Mouse (Mus musculus) activated CD4-positive, CD25-positive, alpha-beta regulatory T cell (primary cell): ENCODE measurements around the gene Ints2. TPM values are rescaled to one million over a fixed set of nuclear protein-coding genes. Genes with fewer than 3 reads are reported as not detected.

Experiments used
- polyA plus RNA-seq, 2 experiments: library from polyadenylated mRNA; unstranded; fragments of 100-300 nt; shearing (Covaris generic); gene quantifications; one replicate each; pipeline ENCODE4 v1.2.1; 2017

Gene Ints2
- 10 to 100 TPM; 14.0 to 14.1 TPM for polyA plus RNA-seq

DNA sequence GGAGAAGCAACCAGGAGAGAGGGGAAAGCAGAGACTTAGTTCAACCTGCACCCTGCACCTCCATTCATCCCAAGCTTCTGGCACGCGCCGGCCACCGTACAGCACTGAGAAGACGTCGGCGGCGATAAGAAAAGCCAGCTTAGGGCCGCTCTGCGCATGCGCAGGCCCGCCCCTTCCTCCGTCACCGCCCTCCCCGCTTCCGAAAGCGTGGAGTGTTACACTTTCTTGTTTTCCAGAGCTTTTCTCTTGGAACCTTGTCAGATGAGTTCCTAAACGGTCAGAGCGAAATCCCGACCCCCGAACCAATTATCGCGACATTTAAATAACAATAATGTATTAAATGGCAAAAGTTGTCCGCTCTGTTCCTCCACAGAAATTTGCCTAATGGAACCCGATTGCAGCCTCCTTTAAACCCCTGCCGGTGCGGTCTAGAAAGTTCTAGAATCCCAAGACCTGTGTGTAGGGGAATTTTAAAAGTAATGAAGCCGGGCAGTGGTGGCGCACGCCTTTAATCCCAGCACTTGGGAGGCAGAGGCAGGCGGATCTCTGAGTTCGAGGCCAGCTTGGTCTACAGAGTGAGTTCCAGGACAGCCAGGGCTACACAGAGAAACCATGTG lies at the start of gene Ints2:
TSS of gene Ints2 (minus strand) at position 116 of the 617 bp plus-strand sequence.

DNA sequence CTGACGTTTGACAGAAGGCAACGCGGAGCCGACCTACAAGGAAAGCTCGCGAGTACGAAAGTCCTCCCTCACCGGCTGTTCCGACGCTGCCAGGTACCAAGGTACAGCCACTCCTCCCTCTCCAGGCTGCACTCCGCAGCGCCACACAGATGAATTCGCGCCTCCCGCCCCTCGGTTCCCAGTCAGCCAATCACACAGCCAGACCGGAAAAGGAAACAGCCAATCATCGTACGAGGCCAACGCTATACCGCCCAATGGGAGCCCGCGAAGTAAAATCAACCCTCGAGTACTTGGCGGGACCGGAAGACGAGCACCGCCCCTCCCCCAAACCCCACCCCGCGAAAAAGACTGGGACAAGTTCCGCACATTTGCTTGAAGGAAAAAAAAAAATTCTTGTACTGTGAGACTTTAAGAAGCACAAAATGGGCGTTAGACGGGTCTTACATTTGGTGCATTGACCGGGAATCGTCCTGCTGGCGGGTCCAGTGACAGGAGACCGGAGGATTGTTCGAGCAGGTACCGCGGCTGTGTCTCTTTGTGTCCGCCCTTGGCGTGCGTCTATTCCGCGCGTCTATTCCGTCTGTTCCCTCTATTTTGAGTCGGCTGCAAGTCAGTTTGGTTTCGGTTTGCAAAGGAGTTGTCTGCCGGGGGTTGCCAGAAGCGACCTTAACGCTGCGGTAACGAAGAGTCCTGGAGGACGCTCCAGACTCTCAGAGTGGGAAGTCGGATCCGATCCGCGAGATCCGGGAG lies 56.2 kb downstream of the Ints2 start, which contains the start of gene Brip1:
TSS of gene Brip1 (minus strand) at position 157 of the 750 bp plus-strand sequence.

Other genes starting within 250 kb of the Ints2 start
- 1 to 10 TPM; 4.2 to 4.7 TPM for gene Brip1, start 56.4 kb downstream of the Ints2 start, polyA plus RNA-seq
- gene Med13, start 100.0 kb upstream of the Ints2 start, polyA plus RNA-seq = 10 to 100 TPM; 19.5 to 21.3 TPM
- 10 to 100 TPM; 47.6 to 57.9 TPM for gene Rnft1, start 227.1 kb upstream of the Ints2 start, polyA plus RNA-seq